Mouse (Mus musculus) embryo, embryonic 9.5 days (tissue): ENCODE measurements around the gene Fxyd6.

Experiments used
- DNase-seq: peaks from one replicate; pipeline ENCODE4 v3.0.0-alpha.2; 2017; ENCODE audit errors: extremely low spot score

The Fxyd6 gene

DNA sequence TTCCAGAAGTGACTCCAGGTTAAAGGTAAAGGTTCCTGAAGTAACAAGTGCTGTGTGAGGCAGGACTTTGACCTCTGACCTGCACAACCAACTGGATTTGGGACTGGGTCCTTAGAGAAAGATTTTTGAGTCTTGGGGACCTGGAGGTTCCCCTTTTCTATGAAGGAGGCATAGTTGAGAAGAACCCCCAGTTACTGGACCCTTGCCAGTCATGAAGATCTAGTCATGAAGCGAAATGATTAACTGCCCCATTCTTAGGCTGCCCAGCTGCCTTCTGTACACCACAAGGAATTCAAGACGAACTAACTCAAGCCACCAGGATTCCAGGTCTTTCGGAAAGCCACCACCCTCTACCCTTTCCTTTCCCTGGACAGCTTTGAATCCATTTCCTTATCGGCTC is 6.4 kb downstream of the Fxyd6 start:
- DNase-seq: no peak

DNA sequence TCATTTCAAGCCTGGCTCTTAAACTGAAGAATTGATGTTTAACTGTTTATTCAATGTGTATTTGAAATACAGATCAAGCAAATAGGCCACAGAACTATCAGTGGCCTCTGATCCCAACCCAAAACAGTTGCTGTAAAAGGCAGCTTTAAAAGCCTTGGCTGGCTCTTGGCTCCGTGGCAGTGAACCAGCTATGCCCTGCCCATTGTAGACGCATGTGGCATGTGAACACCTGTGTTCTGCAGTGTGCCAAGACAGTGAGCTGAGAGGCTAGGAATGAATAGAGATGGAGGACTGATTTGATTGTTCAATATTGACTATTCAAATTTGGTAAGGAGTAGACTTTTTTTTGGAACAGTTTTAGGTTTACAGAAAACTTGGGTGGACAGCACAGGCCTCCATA is 6.9 kb downstream of the Fxyd6 start:
- no peak for DNase-seq

DNA sequence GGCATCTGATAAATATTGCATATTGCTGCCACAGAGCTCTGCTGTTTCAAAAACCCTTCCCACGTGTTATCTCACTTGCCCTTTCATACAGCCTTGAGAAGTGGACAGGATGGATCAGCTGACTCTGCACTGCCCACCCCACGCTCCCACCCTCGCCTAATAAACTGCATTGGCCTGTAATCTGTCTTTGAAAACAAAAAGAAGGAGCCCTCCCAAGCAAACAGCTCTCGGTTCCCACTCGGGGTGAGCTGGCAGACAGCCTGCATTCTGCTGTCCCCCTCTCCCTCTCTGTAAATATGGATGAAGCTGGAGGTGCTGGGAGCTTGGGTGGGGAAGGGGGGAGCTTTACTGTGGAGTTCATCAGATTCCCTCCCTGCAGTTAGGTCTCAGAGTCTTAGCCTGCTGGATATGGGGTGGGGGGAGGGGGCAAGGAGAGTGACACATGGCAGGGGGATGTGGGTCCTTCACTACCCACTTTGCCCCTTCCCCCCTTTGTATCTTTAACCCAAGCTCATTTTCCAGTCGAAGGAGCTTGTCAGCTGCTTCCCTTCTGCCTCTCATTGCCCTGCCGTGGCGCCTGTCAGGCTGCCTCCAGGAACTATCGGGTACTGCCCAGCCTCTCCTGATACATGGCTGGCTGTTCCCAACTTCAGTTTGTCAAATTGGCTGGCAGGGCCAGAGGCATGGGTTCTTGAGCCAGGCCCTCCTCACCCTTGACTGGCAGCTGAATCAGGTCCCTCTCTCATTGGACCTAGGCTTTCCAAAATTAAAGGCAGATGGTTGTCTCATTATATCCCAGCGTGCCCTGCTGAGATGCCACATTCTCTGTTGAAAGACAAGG is 10.6 kb downstream of the Fxyd6 start:
- DNase-seq: no peak

DNA sequence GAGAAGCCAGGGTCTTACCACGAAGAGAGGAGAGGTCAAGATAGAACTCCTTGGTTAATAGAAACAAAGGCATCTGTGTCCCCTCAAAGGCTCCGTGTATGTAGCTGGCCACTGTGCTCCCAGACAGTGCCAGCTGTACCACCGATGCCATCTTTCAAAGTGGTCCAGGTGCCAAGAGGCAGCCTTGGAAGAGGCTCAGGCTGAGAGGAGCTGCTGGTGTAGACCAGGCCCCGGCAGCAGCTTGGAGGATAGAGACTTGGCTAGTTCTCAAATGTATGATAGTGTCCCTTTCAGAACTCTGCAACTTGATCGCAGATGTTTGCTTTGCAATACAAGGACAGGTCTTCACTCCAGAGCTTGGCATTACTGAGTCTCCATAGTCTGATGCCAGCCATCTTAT is 12.4 kb downstream of the Fxyd6 start:
- no peak for DNase-seq

DNA sequence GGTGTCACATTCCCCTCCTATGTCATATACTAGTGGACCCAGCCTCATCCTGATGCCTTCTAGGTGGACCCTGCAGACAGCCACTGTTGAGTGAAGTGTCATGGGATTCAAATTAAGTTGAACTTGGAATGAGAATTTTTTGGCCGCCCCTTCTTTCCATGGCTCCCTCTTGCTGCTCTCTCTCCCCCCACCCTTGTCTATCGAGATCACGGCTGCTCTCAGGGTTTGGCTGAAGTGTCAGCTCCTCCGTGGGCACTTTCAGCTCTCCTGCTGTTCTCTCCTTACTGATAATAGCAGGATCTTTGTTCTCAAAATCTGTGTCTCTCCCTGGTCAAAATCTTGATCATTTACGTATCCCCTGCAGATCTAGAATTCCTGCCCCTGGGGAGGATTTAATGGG is 12.8 kb downstream of the Fxyd6 start:
- DNase-seq: no peak

DNA sequence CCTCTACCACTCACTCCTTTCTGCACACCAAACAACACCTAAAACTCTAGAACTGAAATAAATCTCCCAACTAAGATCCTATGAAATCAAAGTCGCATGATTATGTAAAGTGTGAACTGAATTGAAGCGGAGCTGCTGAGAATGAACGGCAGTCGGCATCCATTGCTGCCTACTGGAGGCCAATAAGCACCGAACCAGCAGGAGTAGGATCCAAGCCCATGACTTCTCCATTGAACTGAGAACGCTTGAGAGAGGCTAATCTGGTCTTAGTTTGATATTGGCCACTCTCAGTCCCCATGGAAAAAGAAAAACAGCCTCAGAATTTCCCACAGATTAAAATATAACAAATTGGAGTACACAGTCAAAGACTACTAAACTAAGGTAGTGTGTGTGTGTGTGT is 13.9 kb downstream of the Fxyd6 start:
- DNase-seq: no peak

DNA sequence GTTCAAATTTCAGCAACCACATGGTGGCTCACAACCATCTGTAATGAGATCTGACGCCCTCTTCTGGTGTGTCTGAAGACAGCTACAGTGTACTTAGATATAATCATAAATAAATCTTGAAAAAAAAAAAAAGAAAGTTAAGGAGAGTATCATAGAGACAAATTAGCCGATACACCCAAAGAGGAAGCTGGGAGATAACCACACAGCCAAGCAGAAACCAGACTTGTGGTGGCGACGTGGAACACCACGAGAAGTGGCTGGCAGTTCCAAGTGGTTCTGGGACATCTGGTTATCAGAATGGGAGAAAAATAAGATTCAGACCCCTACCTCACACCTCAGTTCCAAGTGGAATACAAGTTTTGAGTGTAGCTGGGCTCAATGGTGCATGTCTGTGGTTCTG is 16.7 kb downstream of the Fxyd6 start:
- DNase-seq: no peak

DNA sequence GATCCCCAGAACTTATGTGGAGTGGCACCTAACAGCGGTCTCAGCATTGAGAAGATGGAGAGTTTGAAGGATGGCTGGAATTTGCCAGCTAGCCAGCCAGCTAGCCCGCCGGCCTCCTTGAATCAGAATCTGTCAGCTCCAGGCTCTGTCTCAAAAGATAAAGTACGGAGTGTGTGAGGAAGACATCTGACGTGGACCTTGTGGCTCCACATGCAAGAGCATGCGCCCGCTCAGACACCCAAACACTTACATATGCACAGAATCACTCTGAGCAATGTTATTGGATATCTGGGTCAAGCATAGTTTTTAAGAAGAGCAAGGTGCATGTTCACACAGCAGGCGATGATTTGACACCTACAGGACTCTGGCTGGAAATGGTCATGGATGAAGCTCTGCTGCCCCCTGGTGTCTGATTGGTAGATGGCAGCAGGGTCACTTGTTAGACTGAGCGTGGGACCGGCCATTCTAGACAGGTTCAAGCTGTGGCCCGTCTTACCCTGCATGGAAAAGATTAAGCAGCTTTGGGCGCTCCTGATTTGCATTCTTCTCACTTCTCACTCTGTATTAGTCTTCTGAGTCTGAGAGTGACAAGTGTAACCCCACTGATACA is 18.5 kb downstream of the Fxyd6 start:
- DNase-seq: peak; percentile 85

DNA sequence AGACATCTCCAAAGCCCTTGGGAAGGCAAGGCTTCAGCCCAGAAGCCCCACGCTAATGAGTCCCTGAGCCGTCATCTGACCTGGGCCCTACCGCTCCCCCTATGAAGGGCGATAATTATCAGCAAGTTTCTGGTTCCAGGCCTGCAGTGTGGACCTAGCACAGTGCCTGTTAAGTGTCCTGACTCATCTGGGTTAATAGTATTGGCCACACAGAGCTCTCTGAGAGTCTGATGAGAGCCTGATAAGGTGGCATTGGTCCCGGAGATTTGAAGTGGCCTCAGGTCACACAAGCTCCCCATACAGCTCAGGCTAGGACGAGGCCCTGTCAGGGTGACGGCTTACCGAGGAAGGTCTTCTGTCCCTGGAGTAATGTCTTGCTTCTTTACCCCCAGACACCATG is 19.6 kb downstream of the Fxyd6 start:
- DNase-seq: no peak

DNA sequence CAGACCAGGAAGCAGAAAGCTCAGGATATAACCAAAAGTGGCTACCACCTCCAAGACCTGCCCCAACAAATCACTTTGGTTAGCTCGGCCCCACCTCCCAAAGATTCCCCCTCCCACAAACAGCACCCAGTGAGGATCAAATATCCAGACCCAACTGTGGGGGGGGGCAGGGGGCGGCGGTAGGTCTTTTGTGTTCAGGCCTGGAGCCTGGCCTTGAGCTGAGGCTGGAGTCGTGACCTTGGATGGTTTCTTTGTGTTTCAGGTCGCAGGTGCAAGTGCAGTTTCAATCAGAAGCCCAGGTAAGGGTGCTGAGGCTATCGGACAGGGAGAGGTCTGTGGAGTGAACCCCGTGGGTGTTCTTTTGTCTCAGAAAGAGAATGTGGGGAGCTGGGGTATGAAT is 21.3 kb downstream of the Fxyd6 start:
- no peak for DNase-seq

DNA sequence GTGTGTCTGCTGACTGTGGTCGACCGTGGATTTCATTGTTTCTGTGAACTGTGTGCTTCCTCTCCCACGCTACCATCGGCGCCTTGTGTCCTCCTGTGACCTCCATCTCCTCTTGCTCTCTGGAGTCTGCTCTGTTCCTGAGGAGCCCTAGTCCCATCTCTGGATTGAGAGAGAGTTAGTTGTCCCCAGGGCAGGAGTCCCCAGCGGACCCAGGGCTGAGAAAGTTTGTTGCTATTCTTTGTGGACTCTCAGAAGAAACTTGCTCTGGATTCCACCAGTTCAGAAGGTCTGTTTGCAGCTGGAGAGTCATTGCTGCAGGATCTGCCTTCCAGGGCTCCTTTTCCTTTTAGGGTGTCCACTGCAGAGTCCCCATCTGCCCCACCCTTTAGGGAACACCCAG is 25.2 kb downstream of the Fxyd6 start:
- DNase-seq: no peak

DNA sequence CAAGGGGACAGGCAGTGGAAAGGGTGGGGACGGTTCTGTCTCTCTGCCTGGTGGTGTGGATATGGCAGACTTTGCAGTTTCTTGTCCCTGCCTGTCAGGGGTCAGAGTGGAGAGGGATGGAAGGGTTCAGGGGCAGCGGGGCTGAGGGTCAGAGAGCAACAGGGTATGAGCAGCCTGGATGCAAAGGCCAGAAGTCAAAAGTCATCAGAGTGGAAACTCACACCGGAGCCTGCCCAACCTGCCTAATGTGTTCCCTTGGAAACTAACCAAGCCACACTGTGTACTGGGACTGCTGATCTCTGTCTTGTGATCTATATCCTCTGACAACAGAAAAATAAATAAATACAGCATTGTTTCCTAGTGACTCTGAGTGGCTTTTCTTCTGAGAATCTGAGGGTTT is 25.8 kb downstream of the Fxyd6 start:
- no peak for DNase-seq

DNA sequence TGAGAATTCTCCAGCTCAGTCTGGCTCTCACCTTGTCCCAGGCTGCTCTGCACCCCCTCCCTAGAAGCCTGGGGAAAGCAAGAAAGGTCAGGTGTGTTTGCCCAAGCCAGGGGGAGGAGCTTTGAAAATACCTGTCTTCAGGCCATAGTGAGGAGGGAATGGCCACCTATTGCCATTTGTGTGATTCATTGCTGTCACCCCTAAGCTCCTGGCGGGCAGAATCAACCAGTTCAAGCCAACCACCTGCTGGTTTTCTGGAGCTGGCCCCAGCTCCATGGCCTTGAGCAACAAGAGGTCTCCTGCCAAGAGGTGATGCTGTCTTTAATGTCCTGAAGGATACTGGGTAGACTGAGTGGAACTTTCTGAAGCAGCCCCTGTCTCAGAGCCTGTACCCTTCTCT is 28.4 kb downstream of the Fxyd6 start:
- no peak for DNase-seq

DNA sequence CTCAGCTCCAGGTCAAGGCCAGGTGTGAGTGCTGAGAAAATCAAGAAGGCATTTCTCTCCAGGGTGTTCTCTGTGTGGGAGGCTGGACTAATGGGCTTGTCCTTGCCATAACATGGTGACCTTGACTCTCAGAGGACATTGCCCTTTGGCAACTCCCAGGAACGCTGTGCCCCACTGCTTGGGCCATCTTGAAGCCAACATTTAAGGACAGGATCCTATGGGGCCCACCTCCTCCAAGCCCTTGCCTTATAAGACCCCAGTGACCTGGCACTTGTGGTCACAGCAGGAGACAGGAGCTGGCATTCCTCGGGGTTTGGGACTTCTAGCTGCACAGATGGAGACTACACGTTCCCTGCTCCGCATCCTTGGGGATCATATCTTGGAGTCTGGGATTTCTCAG is 29.4 kb downstream of the Fxyd6 start, which contains the start of gene Fxyd2:
Gene Fxyd2, plus strand, starts transcription at position 236 of the 400 bp plus-strand sequence.
- DNase-seq: no peak

DNA sequence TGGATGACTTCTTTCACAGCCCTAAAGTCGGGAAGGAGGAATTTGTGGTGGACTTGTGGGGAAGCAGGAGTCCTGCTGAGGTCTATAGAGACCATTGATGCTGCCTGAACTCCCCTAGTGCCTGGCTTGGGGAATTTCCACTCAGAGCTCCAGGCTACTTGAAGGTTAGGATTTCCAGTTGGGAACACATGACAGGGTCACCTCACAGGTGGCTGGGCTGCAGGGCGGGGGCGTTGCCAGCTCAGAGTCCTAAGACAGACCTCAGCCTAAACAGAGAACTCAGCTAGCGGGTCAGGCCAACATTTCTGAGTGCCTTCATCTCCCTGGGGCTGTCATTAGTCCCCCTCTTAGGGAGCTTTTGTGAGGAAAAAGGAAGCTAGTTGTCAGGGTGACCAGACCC is 31.9 kb downstream of the Fxyd6 start:
- no peak for DNase-seq

DNA sequence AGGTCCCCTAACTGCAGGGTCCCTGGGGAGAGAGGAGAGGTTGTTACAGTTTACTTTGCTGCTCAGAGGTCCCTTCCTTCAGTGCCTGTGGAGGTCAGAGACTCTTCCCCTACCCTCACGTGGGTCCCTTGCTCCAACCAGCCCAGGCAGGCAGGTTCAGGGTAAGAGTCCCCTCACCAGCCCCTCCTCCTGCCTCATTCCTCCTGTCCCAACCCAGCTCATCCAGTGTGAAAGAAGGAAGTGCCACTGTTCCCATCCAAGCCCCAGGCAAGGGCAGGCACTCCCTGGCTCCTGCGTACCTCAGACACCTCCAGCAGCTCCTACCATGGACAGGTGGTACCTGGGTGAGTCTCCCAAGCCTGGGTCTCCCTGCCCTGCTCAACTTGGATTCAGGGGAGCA is 33.0 kb downstream of the Fxyd6 start:
- no peak for DNase-seq

DNA sequence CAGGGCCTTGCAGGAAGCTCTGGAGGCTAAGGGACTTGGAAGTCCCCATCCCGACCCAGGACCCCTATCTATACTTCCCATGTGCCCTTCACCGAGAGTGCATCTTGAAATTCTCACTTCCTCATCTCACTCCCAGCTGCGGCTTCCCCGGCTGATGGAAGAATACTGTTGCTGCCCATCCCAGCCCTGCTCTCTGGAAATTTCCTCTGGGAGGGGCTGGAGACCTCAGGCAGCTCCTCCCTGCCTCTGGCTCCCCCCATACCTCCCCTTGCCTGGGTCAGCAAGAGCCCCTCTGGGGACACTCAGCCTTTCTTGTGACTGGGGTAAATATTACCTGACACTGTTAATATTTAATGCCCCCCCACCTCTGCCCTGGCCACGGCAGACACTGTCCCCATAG is 35.7 kb downstream of the Fxyd6 start:
- no peak for DNase-seq

DNA sequence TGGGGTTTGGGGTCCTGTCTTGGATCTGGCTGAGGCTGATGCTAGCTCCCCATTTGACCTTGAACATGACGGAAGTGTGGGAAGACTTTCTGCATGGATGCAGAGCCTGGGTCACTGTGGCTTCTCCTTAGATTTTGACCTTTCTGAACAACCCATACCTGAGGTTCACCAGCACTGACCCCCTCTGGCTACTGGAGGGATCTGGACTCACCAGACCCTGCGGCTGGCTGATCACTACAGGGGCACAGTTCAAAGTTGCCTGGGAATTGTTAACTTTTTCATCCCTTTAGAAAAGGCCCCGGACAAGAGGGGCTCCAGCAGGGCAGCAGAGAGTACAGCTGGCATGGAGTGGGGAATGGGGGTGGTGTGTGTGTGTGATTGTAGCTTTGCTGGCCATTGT is 36.8 kb downstream of the Fxyd6 start:
- no peak for DNase-seq

DNA sequence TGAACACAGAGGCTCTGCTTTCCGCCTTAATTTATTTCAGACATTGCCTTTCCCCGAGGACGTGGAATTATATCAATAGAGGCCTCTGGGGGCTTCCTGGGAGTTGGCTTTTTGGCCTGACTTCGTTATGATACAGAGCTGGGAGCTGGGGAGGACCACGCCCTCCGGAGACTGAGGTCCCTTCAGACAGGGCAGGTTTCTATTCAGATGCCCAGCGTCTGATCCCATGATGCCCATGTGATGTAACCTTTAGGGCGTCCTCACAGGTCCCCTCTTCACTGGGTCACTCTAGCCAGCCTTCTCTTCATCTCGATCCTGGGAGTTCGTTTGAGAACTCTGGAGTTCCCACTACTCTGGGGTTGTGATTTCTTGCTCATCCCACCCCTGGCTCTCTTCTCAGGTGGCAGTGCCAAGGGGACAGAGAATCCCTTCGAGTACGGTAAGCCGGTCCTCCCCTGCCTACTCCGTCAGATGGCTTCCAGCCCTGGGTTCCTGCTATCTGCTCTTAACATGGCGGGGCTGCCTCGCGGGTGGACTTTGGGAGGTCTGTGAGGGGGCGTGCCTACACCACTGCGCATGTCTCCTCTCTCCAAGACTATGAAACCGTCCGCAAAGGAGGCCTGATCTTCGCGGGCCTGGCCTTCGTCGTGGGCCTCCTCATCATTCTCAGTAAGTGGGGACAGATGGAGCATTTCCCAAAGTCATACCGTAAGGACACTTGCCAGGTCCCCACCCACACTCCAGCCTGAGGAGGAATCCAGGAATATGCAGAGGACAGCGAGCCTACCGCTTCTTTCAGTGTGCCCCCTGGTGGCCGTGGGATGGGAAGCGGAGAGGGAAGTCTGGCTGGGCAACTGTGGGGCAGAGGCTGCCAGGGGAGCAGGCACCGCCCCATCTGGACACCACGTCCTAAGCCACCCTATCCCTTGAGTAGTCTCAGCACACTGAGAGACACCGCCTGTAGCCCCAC is 38.0 kb downstream of the Fxyd6 start:
- peak; percentile 77 for DNase-seq

DNA sequence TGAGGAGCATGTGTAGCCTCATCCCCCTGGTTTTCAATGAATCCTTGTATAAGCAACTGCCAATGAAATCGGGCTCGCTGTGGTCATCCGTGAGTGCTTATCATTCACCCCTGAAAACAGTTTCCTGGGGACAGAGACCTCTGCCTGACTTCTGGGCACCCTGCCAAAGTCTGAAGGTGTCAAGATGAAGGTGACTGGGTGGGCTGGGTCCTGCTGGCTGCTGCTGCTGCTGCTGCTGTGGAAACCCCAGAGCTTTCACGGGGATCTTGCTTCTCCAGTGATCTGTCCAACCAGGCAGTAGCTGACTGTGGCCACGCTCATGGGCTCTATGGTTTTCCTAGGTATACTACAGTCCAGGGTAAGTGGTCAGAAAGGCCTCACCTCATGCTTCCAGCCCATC is 40.2 kb downstream of the Fxyd6 start:
- DNase-seq: no peak

DNA sequence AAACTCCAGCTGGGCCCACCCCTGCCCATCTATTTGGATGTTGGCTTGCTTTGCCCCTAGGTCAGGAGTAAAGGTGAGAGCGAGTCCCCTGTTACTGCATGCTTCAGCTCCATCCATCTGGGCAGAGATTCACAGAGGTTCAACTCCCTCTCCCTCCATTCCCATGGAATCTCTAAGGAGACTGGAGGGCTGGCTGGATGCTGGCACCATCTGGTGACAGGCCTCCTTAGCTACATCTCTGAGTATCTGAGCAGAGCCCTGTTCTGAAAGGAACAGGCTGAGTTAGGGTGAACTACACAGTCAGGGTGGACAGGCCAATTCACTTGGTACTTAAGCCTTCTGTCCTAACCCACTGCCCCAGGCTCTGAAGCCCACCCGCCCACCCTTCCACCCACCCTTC is 40.6 kb downstream of the Fxyd6 start:
- no peak for DNase-seq

DNA sequence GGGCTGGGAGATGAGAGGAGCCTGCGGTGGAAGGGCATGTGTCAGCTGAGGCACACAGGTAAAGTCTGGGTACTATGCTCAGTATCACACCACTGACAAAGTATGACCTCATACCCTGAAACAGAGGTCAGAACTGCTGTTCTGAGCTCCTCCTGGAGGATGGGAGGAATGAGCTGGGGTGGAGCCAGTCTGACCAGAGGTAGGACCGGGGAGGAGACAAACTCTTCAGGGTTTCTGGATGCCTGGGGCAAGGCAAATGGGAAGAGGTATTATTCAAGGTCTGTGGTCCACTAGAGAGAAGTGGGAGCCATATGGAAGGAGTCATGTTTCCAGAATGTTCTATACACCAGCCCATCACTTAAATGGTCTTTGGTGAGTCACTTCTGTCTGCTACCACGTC is 41.1 kb downstream of the Fxyd6 start:
- no peak for DNase-seq
